Mouse (Mus musculus) hindbrain, embryonic 15.5 days (tissue): ENCODE measurements around the gene Dcbld2. TPM values are rescaled to one million over a fixed set of nuclear protein-coding genes. Genes with fewer than 3 reads are reported as not detected.
"Not testable (repeated sequence)": the region's sequence is repeated elsewhere in the genome, so short reads cannot be mapped to it uniquely, and the experiment has no call there.

Experiments used
- ATAC-seq: fragments of 200-750 bp; cut with Nextera tagmentation; 2 replicates; pipeline ENCODE4 v1.8.0; 2017; ENCODE audit warnings: low read depth, moderate number of reproducible peaks, moderate TSS enrichment; ENCODE audit not compliant: low FRiP score
- H3K27ac ChIP-seq: fragments of 300-500 bp; sonication (generic); replicated peaks from 2 replicates; pipeline ENCODE4 v1.5.1; 2015; ENCODE audit warnings: mild to moderate bottlenecking, inconsistent platforms
- H3K27me3 ChIP-seq: fragments of 300-500 bp; sonication (generic); 2 replicates; pipeline ENCODE4 v1.6.1; 2015; ENCODE audit warnings: control low read depth, inconsistent platforms
- H3K36me3 ChIP-seq: fragments of 300-500 bp; sonication (generic); 2 replicates; pipeline ENCODE4 v1.6.1; 2015; ENCODE audit warnings: control low read depth, inconsistent platforms
- H3K4me1 ChIP-seq: fragments of 300-500 bp; sonication (generic); replicated peaks from 2 replicates; pipeline ENCODE4 v1.6.1; 2015; ENCODE audit warnings: control low read depth, inconsistent platforms
- H3K4me2 ChIP-seq: fragments of 300-500 bp; sonication (generic); 2 replicates; pipeline ENCODE4 v1.6.1; 2015; ENCODE audit warnings: moderate library complexity, mild to moderate bottlenecking, inconsistent platforms
- H3K4me3 ChIP-seq: fragments of 300-500 bp; sonication (generic); 2 replicates; pipeline ENCODE4 v1.5.1; 2015; ENCODE audit warnings: mild to moderate bottlenecking, inconsistent platforms
- H3K9ac ChIP-seq: fragments of 300-500 bp; sonication (generic); 2 replicates; pipeline ENCODE4 v1.6.1; 2015; ENCODE audit warnings: inconsistent platforms
- H3K9me3 ChIP-seq: fragments of 300-500 bp; sonication (generic); 2 replicates; pipeline ENCODE4 v1.6.1; 2016; ENCODE audit warnings: control low read depth, inconsistent platforms
- WGBS: fragments of 180-500 bp; shearing (Covaris S2); methylation state at CpG from one replicate; pipeline ENCODE4 v1.1.7; 2015; 5-methylcytosine and 5-hydroxymethylcytosine counted together
- polyA plus RNA-seq: library from polyadenylated mRNA; unstranded; fragments of >200 nt; fragmentation: Nextera tagmentation; extraction: Ambion mirVana; gene quantifications from 2 replicates; pipeline ENCODE4 v1.2.1, GENCODE M21; 2015

Gene Dcbld2
- polyA plus RNA-seq, 1 experiment from 2014 or later = 8.1 TPM

- no peaks in the 10 kb centered on the region for H3K27me3 ChIP-seq
- H3K4me2 ChIP-seq = no peak overlapping the region
- WGBS = 97% methylated on average over 5 of the region's 5 CpGs
- H3K4me1 ChIP-seq = no peaks in the 10 kb centered on the region
- no peaks in the 10 kb centered on the region for H3K9me3 ChIP-seq
- ATAC-seq = no peak
- no peak overlapping the region for H3K27ac ChIP-seq
- H3K9ac ChIP-seq = no peak overlapping the region
- no peak overlapping the region for H3K4me3 ChIP-seq
- peaks cover 16% of the 10 kb centered on the region for H3K36me3 ChIP-seq
Measured at GRCm38 (mm10) chr16:58451647-58452046, 43.4 kb downstream of the Dcbld2 start.

- 89% methylated on average over 3 of the region's 3 CpGs for WGBS
- Histone ChIP-seq H3K27ac (no peak overlapping the region), H3K4me1 (no peaks in the 10 kb centered on the region), H3K9me3 (no peaks in the 10 kb centered on the region), H3K9ac (no peak overlapping the region), H3K36me3 (peaks cover 21% of the 10 kb centered on the region), H3K27me3 (no peaks in the 10 kb centered on the region), H3K4me3 (no peak overlapping the region), H3K4me2 (no peak overlapping the region)
- ATAC-seq = no peak
Measured at GRCm38 (mm10) chr16:58453138-58453537, 44.9 kb downstream of the Dcbld2 start.

- H3K4me3 ChIP-seq = no peak overlapping the region
- H3K27me3 ChIP-seq = no peaks in the 10 kb centered on the region
- H3K4me2 ChIP-seq = no peak overlapping the region
- H3K9ac ChIP-seq = no peak overlapping the region
- H3K4me1 ChIP-seq = no peaks in the 10 kb centered on the region
- H3K36me3 ChIP-seq = peaks cover 21% of the 10 kb centered on the region
- H3K9me3 ChIP-seq = no peaks in the 10 kb centered on the region
- no peak overlapping the region for H3K27ac ChIP-seq
- ATAC-seq = no peak
Measured at GRCm38 (mm10) chr16:58453820-58454219, 45.6 kb downstream of the Dcbld2 start.

GRCm38 (mm10) chr16:58454617-58455016 is 46.4 kb downstream of the Dcbld2 start:
- no peak overlapping the region for H3K4me3 ChIP-seq
- H3K4me2 ChIP-seq = no peak overlapping the region
- WGBS = 72% methylated on average over 8 of the region's 8 CpGs
- no peak overlapping the region for H3K27ac ChIP-seq
- 0 out of 2 replicates have a peak, but pooled peaks have one; percentile 73 for ATAC-seq
- no peaks in the 10 kb centered on the region for H3K27me3 ChIP-seq
- no peak overlapping the region for H3K9ac ChIP-seq
- peaks cover 21% of the 10 kb centered on the region for H3K36me3 ChIP-seq
- H3K9me3 ChIP-seq = no peaks in the 10 kb centered on the region
- H3K4me1 ChIP-seq = no peaks in the 10 kb centered on the region

GRCm38 (mm10) chr16:58455118-58455517 is 46.9 kb downstream of the Dcbld2 start:
- no peak overlapping the region for H3K4me3 ChIP-seq

GRCm38 (mm10) chr16:58456445-58456844 is 48.2 kb downstream of the Dcbld2 start:
- no peak for ATAC-seq
- H3K27ac ChIP-seq = no peak overlapping the region
- no peak overlapping the region for H3K4me3 ChIP-seq
- no peaks in the 10 kb centered on the region for H3K27me3 ChIP-seq
- no peak overlapping the region for H3K4me2 ChIP-seq
- no peaks in the 10 kb centered on the region for H3K4me1 ChIP-seq
- peaks cover 11% of the 10 kb centered on the region for H3K36me3 ChIP-seq
- H3K9me3 ChIP-seq = no peaks in the 10 kb centered on the region
- H3K9ac ChIP-seq = no peak overlapping the region
- WGBS = 90% methylated on average over 5 of the region's 5 CpGs

More at GRCm38 (mm10) chr16:58455118-58455517, 46.9 kb downstream of the Dcbld2 start:
- no peaks in the 10 kb centered on the region for H3K9me3 ChIP-seq
- no peak overlapping the region for H3K4me2 ChIP-seq
- WGBS = 85% methylated on average over 5 of the region's 5 CpGs
- ATAC-seq = no peak
- no peak overlapping the region for H3K9ac ChIP-seq
- H3K27me3 ChIP-seq = no peaks in the 10 kb centered on the region
- H3K4me1 ChIP-seq = no peaks in the 10 kb centered on the region
- H3K27ac ChIP-seq = no peak overlapping the region
- H3K36me3 ChIP-seq = peaks cover 21% of the 10 kb centered on the region

- no peak overlapping the region for H3K27ac ChIP-seq
- H3K4me1 ChIP-seq = no peaks in the 10 kb centered on the region
- peaks cover 9% of the 10 kb centered on the region; the same call in 1 of the 2 replicates for H3K36me3 ChIP-seq
- no peaks in the 10 kb centered on the region for H3K27me3 ChIP-seq
- no peak overlapping the region for H3K4me3 ChIP-seq
- ATAC-seq = no peak
- H3K9ac ChIP-seq = no peak overlapping the region
- 93% methylated on average over 6 of the region's 6 CpGs for WGBS
- no peaks in the 10 kb centered on the region for H3K9me3 ChIP-seq
- no peak overlapping the region for H3K4me2 ChIP-seq
Measured at GRCm38 (mm10) chr16:58456991-58457390, 48.7 kb downstream of the Dcbld2 start.

GRCm38 (mm10) chr16:58459966-58460365 is 51.7 kb downstream of the Dcbld2 start:
- not testable (repeated sequence) for H3K4me1 ChIP-seq, H3K9me3 ChIP-seq, H3K9ac ChIP-seq, H3K4me3 ChIP-seq, ATAC-seq, H3K27me3 ChIP-seq, H3K4me2 ChIP-seq, H3K27ac ChIP-seq
- WGBS = 48% methylated on average over 3 of the region's 3 CpGs
- H3K36me3 ChIP-seq = peaks cover 26% of the 10 kb centered on the region; the same call in 1 of the 2 replicates

GRCm38 (mm10) chr16:58460386-58460785 is 52.1 kb downstream of the Dcbld2 start:
- H3K4me1 ChIP-seq = no peaks in the 10 kb centered on the region
- H3K9ac ChIP-seq = no peak overlapping the region
- no peak overlapping the region for H3K4me2 ChIP-seq
- no peak for ATAC-seq
- no peak overlapping the region for H3K4me3 ChIP-seq
- no peaks in the 10 kb centered on the region for H3K9me3 ChIP-seq
- no peaks in the 10 kb centered on the region for H3K27me3 ChIP-seq
- no peak overlapping the region for H3K27ac ChIP-seq
- peaks cover 30% of the 10 kb centered on the region; the same call in 1 of the 2 replicates for H3K36me3 ChIP-seq
- 91% methylated on average over 10 of the region's 10 CpGs for WGBS

GRCm38 (mm10) chr16:58461856-58462518 is 53.7 kb downstream of the Dcbld2 start:
- 95% methylated on average over 2 of the region's 2 CpGs for WGBS
- ATAC-seq = no peak
- Histone ChIP-seq H3K4me3 (no peak overlapping the region), H3K27me3 (no peaks in the 10 kb centered on the region), H3K9ac (no peak overlapping the region), H3K4me2 (no peak overlapping the region), H3K27ac (no peak overlapping the region), H3K9me3 (no peaks in the 10 kb centered on the region), H3K4me1 (no peaks in the 10 kb centered on the region), H3K36me3 (peaks cover 29% of the 10 kb centered on the region; the same call in 1 of the 2 replicates)

GRCm38 (mm10) chr16:58462519-58462918 is 54.3 kb downstream of the Dcbld2 start:
- no peak for ATAC-seq
- Histone ChIP-seq H3K36me3 (peaks cover 29% of the 10 kb centered on the region), H3K9me3 (no peaks in the 10 kb centered on the region), H3K27me3 (no peaks in the 10 kb centered on the region), H3K4me2 (no peak overlapping the region), H3K4me3 (no peak overlapping the region), H3K27ac (no peak overlapping the region), H3K4me1 (no peaks in the 10 kb centered on the region), H3K9ac (no peak overlapping the region)
- 94% methylated on average over 2 of the region's 2 CpGs for WGBS

GRCm38 (mm10) chr16:58464051-58464450 is 55.8 kb downstream of the Dcbld2 start:
- Histone ChIP-seq H3K36me3 (peaks cover 30% of the 10 kb centered on the region), H3K4me2 (no peak overlapping the region), H3K9me3 (no peaks in the 10 kb centered on the region), H3K9ac (no peak overlapping the region), H3K4me3 (no peak overlapping the region), H3K4me1 (no peaks in the 10 kb centered on the region), H3K27ac (no peak overlapping the region), H3K27me3 (no peaks in the 10 kb centered on the region)
- ATAC-seq = no peak
- WGBS = 96% methylated on average over 14 of the region's 14 CpGs

GRCm38 (mm10) chr16:58465412-58465811 is 57.2 kb downstream of the Dcbld2 start:
- H3K36me3 ChIP-seq = peaks cover 30% of the 10 kb centered on the region
- H3K27me3 ChIP-seq = no peaks in the 10 kb centered on the region
- no peak for ATAC-seq
- no peak overlapping the region for H3K4me3 ChIP-seq
- no peaks in the 10 kb centered on the region for H3K4me1 ChIP-seq
- no peak overlapping the region for H3K9ac ChIP-seq
- H3K27ac ChIP-seq = no peak overlapping the region
- WGBS = 95% methylated on average over 9 of the region's 9 CpGs
- no peaks in the 10 kb centered on the region for H3K9me3 ChIP-seq
- no peak overlapping the region for H3K4me2 ChIP-seq
